ENCODE assay signal across 18 mouse cellular contexts in genomic region chr10:95658836-95659343, GRCm38 (mm10). TPM values are rescaled to one million over a fixed set of nuclear protein-coding genes. Genes with fewer than 3 reads are reported as not detected.
DNase-seq lines count a peak whose midpoint lies in the region; ATAC-seq lines count a peak whose summit lies in the region.
"Had no signal": no experiment of that assay in that cellular context is flagged by ENCODE, and none has a peak within 500 bp of the region (broad histone marks: within the 10 kb centered on the region; RNA-seq: fewer than 3 reads in every experiment).

No protein-coding gene starts in this region.

- H3K9me3 ChIP-seq in heart, embryonic 10.5 days = no peaks in the 10 kb centered on the region
- no peaks in the 10 kb centered on the region for H3K9me3 ChIP-seq in midbrain, embryonic 12.5 days
- H3K9me3 ChIP-seq in midbrain, embryonic 14.5 days (ENCODE audit: control insufficient read depth, low read length) = no peaks in the 10 kb centered on the region
- no peaks in the 10 kb centered on the region for H3K9me3 ChIP-seq in forebrain, embryonic 12.5 days
- H3K9me3 ChIP-seq: kidney, embryonic 15.5 days; liver, embryonic 15.5 days had no signal

- H3K27ac ChIP-seq in heart, embryonic 10.5 days = no peak overlapping the region
- H3K27ac ChIP-seq in midbrain, embryonic 12.5 days (replicated peaks) = no peak overlapping the region
- no peak overlapping the region for H3K27ac ChIP-seq in midbrain, embryonic 14.5 days (replicated peaks; ENCODE audit: low read depth, low read length)
- no peak overlapping the region for H3K27ac ChIP-seq in forebrain, embryonic 12.5 days
- H3K27ac ChIP-seq: liver, embryonic 15.5 days had no signal

- H3K9ac ChIP-seq in midbrain, embryonic 12.5 days (replicated peaks) = no peak overlapping the region
- H3K9ac ChIP-seq in midbrain, embryonic 14.5 days (replicated peaks; ENCODE audit: low read length) = no peak overlapping the region
- H3K9ac ChIP-seq in forebrain, embryonic 12.5 days = no peak overlapping the region
- H3K9ac ChIP-seq: kidney, embryonic 15.5 days; liver, embryonic 15.5 days had no signal

- no peak overlapping the region for H3K4me2 ChIP-seq in midbrain, embryonic 12.5 days (replicated peaks)
- H3K4me2 ChIP-seq in midbrain, embryonic 14.5 days (ENCODE audit: low read length) = no peak overlapping the region
- no peak overlapping the region for H3K4me2 ChIP-seq in forebrain, embryonic 12.5 days
- H3K4me2 ChIP-seq: kidney, embryonic 15.5 days; liver, embryonic 15.5 days had no signal

- 0 out of 2 replicates have a peak, but pooled peaks cover 15% of the 10 kb centered on the region for H3K4me1 ChIP-seq in heart, embryonic 10.5 days
- H3K4me1 ChIP-seq in midbrain, embryonic 12.5 days = peaks cover 14% of the 10 kb centered on the region
- H3K4me1 ChIP-seq in midbrain, embryonic 14.5 days (ENCODE audit: control insufficient read depth, insufficient read depth, low read length) = no peaks in the 10 kb centered on the region; the same call in 1 of the 2 replicates
- H3K4me1 ChIP-seq in forebrain, embryonic 12.5 days = peaks cover 12% of the 10 kb centered on the region

- no peak overlapping the region for H3K4me3 ChIP-seq in heart, embryonic 10.5 days
- no peak overlapping the region for H3K4me3 ChIP-seq in midbrain, embryonic 12.5 days
- no peak overlapping the region for H3K4me3 ChIP-seq in midbrain, embryonic 14.5 days (replicated peaks; ENCODE audit: low read depth, low read length)
- no peak overlapping the region for H3K4me3 ChIP-seq in forebrain, embryonic 12.5 days (replicated peaks)
- H3K4me3 ChIP-seq: kidney, embryonic 15.5 days; liver, embryonic 15.5 days had no signal

- DNase-seq in heart, embryonic 10.5 days (ENCODE audit: low spot score) = peak; percentile 63
- DNase-seq in heart, postnatal 4 days = no peak
- no peak for DNase-seq in midbrain, embryonic 14.5 days
- DNase-seq in retina, postnatal 1 day = peak; percentile 26
- DNase-seq in adrenal gland, adult 8-10 months = no peak
- no peak for DNase-seq in thymus, postnatal 36 days
- DNase-seq: cerebellum, postnatal 36 days; gastrocnemius, postnatal 36 days had no signal

- H3K27me3 ChIP-seq in heart, embryonic 10.5 days (ENCODE audit: insufficient read depth, poor library complexity, severe bottlenecking) = peaks cover 5% of the 10 kb centered on the region; the same call in 1 of the 2 replicates
- no peaks in the 10 kb centered on the region; the same call in 1 of the 2 replicates for H3K27me3 ChIP-seq in midbrain, embryonic 12.5 days
- no peaks in the 10 kb centered on the region for H3K27me3 ChIP-seq in midbrain, embryonic 14.5 days (ENCODE audit: control insufficient read depth, insufficient read depth, low read length)
- H3K27me3 ChIP-seq in forebrain, embryonic 12.5 days = no peaks in the 10 kb centered on the region
- H3K27me3 ChIP-seq: kidney, embryonic 15.5 days; Patski had no signal

- WGBS in heart, embryonic 10.5 days = 52% methylated on average over 6 of the region's 6 CpGs
- 20% methylated on average over 6 of the region's 6 CpGs for WGBS in midbrain, embryonic 12.5 days
- 22% methylated on average over 6 of the region's 6 CpGs for WGBS in midbrain, embryonic 14.5 days
- WGBS in forebrain, embryonic 12.5 days = 35% methylated on average over 6 of the region's 6 CpGs

- peak; percentile 72 for ATAC-seq in midbrain, embryonic 12.5 days (ENCODE audit: low FRiP score, low read depth)
- ATAC-seq in midbrain, embryonic 14.5 days (ENCODE audit: low FRiP score, low TSS enrichment) = no peak
- ATAC-seq in forebrain, embryonic 12.5 days (ENCODE audit: low FRiP score) = peak; percentile 70
- ATAC-seq: Patski had no signal

- no peaks in the 10 kb centered on the region for H3K36me3 ChIP-seq in heart, embryonic 10.5 days
- H3K36me3 ChIP-seq in midbrain, embryonic 12.5 days = no peaks in the 10 kb centered on the region
- H3K36me3 ChIP-seq in midbrain, embryonic 14.5 days (ENCODE audit: control insufficient read depth, insufficient read depth, low read length) = no peaks in the 10 kb centered on the region
- no peaks in the 10 kb centered on the region for H3K36me3 ChIP-seq in forebrain, embryonic 12.5 days (replicated peaks)
- H3K36me3 ChIP-seq: kidney, embryonic 15.5 days; liver, embryonic 15.5 days had no signal

RNA-seq across cellular contexts. Expression of gene Anapc15-ps, which starts 14.4 kb away (rescaled TPM):
- polyA plus RNA-seq in heart, embryonic 10.5 days (2016; fragmentation: Nextera tagmentation; extraction: Ambion mirVana) = not detected in 2 replicates
- total RNA-seq in heart, postnatal 4 days (2021) = not detected
- not detected in 2 replicates for polyA plus RNA-seq in midbrain, embryonic 12.5 days (2016; fragmentation: Nextera tagmentation; extraction: Ambion mirVana)
- not detected in 2 replicates for polyA plus RNA-seq in midbrain, embryonic 14.5 days (2014; fragmentation: Nextera tagmentation; extraction: Ambion mirVana)
- not detected in 2 replicates for polyA plus RNA-seq in forebrain, embryonic 12.5 days (2016; fragmentation: Nextera tagmentation; extraction: Ambion mirVana)
- total RNA-seq in adrenal gland, adult 8-10 months (2022) = 1 to 10 TPM in 1 of 4 experiments, not detected in 3; 1.1 TPM
- total RNA-seq: gastrocnemius, postnatal 36 days; layer of hippocampus, adult 18-20 months; neutrophil, adult 5-6 weeks had no signal
- polyA plus RNA-seq: heart, embryonic 14.5 days; limb, embryonic 11.5 days; liver, embryonic 15.5 days; testis, adult 2 months had no signal

Comparison
In these comparisons a context has a peak if more than half of its experiments do, and no peak if none do; other contexts are left out.
1. DNase-seq: peak in heart, embryonic 10.5 days (single experiment) and retina, postnatal 1 day (single experiment); none in heart, postnatal 4 days (single experiment), midbrain, embryonic 14.5 days (single experiment), adrenal gland, adult 8-10 months (single experiment) and thymus, postnatal 36 days (0 of 2).